Mouse (Mus musculus): ENCODE data around the gene Ugt1a7c.
"Not testable (repeated sequence)": the region's sequence is repeated elsewhere in the genome, so short reads cannot be mapped to it uniquely, and the experiment has no call there.

Ugt1a7c gene

DNA sequence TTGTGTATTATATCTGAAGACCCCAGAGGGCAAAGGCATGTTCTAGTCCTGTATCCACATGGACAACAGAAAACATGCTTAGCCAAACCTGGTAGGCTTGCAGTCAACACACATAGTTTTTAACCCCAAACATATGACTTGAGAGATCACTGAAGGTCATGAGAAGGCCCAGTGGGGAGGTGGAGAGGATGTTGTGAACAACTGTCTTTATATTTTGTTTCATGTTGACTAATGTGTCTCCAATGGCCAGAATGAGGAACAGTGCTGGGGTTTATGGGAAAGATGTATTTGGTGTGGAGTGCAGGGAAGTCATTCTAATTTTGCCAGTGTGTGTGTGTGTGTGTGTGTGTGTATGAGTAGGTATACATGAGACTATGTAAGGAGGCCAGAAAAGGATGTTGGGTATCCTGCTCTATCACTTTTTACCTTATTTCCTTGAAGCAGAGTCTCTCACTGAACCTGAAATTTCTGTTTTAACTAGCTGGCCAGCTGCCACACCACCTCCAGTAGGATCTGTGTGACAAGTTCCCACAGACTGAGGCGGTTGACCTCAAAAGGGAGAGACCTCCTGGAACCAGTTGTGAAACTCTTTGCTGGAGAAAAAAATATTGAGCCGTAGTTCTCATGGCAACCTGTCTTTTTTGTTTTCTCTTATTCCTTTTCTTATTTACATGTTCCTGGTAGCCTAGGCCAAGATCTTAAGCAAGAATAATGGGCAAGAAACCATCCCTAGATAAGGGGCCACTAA, 129.3 kb downstream of the Ugt1a7c start:
- CTCF ChIA-PET, result no interaction called here

- CTCF ChIA-PET, result not testable (repeated sequence)
Measured at GRCm38 (mm10) chr1:88225301-88225700, 130.4 kb downstream of the Ugt1a7c start.

DNA sequence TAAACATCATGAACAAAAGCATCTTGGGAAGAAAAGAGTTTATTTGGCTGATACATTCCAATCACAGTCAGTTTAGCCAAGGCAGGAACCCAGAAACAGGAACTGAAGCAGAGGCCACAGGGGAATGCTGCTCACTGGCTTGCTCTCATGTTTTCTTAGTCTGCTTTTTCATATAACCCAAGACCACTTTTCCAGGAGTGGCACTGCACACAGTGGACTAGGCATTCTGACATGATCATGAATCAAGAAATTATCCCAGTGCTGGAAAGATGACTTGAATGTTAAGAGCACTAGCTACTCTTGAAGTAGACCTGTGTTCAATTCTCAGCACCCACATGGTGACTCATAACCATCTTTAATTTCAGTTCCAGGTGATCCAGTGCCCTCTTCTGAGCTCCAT, 130.9 kb downstream of the Ugt1a7c start:
- CTCF ChIA-PET, result no interaction called here

DNA sequence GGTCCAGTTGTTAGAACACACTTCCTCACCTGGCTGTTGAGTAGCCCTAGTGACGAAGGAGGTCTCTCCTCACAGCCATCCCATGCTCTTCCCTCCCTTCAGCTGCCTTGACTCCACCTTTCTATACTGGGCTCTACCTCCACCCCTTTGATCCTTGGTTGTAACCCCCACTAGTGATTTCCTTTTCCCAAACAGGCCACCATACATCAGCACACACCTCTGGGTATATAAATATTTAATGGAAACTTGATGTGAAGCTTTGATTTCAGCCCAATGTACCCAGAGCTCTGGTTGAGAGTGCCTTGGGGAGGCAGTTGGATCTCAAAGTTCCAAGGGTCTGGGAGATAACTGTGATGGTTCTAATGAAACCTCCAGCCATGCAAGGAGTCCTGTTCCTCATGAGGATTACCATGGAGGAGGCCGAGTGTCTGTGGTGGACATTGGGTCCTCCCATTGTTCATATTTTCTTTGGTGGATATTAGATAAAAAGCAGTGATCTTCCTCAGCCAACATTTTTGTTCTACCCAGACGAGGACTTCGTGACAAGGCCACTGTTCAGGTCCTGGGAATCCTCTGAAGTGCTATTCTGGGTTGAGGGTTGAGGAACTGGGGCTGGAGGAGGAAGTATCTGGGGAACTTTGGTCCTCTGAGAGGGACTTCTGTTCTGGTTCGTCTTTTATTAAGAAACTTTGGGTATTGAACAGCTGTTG, 132.0 kb downstream of the Ugt1a7c start, which contains the start of gene Mroh2a:
Mroh2a (plus strand) TSS at position 317 of the 710 bp plus-strand sequence.
- CTCF ChIA-PET, result no interaction called here

GRCm38 (mm10) chr1:88227482-88227881, 132.6 kb downstream of the Ugt1a7c start:
- CTCF ChIA-PET, result no interaction called here

GRCm38 (mm10) chr1:88228121-88228520, 133.3 kb downstream of the Ugt1a7c start:
- CTCF ChIA-PET, result no interaction called here

- CTCF ChIA-PET, result no interaction called here
Measured at GRCm38 (mm10) chr1:88229566-88229965, 134.7 kb downstream of the Ugt1a7c start.

- CTCF ChIA-PET, result no interaction called here
Measured at GRCm38 (mm10) chr1:88229986-88230385, 135.1 kb downstream of the Ugt1a7c start.

DNA sequence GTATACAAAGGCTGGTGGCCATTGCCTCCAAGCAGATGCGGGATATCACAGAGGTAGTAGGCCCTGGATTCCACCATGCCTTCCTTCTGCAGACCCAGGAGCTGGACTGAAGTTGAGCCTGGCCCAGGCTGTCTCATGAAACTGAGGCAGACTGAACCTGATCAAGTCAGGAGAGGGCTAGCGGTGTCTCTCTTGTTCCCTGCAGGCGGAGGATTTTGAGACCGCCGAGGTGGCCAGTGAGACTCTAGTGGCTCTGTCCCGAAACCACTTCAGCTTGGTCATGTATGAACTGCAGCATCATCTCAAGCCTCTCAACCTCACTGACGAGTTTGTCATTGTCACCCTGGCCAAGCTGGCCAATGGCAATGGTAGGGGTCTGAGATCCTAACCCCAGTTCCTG, 135.6 kb downstream of the Ugt1a7c start:
- CTCF ChIA-PET, result no interaction called here

DNA sequence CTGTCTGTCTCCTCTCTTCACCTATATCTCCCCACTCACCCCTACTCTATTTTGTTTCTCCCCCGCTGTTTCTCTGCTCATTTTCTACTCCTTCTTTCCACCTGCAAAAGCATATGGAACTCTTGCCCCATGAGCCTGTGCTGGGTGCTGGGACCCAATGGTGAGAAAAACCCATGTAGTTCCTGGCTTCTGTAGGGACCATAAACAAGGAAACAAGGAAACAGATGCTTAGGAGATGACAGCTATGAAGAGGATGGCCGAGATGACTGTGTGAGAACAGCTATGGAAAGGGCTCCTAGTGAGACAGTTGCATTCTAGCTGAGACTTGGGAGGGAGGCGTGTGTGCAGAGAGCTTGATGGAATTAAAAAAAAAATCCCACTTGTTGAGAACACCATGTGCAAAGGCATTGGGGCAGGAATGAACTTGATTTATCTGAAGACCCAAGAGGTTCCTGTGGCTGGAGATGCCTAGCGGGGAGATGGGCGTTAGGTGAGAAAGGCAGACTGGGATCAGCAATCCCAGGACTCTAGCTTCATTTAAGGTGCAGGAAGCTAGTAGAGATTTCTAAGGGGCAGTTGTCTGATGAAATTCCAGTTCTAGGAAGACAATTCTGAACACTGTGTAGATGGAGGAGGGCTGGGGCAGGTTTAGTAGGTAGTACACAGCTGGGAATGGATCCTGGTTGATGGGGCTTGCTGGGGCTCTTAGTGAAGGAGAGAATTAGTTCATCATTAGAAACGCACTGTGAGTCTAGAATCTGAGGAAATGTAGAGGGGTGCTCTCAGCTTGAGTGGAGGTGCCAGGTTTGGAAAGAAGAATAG, 136.3 kb downstream of the Ugt1a7c start:
- CTCF ChIA-PET, result interaction anchor here (0.7 kb wide), 1 partner anchor 17 kb away, joined by 3 read pairs; no protein-coding TSS in a partner anchor

DNA sequence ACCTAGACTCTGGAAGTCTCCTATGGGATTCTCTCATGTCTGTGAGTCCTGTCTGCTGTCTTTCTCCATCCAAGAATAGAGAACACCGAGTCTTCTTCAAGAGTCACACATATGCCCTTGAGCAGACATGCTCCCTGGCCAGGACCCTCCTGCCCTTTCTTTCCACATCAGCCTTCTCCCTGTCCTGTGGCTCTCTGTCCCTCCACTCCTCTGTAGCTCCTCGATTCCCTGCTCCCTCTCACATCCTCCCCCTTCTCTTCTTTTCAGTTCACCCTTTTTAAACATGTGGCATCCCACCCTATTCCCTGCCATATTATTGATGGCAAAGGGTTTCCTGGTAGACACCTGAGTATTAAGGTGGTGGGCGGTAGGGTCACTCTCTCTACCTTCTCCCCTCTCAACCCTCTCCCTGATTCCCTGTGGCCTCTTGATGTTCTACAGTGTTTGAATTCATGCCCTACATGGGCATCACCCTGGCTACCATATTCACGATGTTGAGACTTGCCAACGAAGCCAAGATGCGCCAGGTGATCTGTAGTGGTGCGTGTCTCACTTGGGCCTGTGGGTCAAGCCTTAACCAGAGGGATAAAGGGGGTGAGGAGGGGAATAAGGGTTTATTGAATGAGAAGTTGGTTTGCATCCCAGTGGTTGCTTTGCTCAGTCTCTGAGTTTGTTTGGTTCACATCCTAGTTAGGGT, 137.1 kb downstream of the Ugt1a7c start:
- CTCF ChIA-PET, result interaction anchor here (0.7 kb wide), 1 partner anchor 16 kb away, joined by 3 read pairs; no protein-coding TSS in a partner anchor

- CTCF ChIA-PET, result no interaction called here
Measured at GRCm38 (mm10) chr1:88232664-88233380, 138.0 kb downstream of the Ugt1a7c start.

DNA sequence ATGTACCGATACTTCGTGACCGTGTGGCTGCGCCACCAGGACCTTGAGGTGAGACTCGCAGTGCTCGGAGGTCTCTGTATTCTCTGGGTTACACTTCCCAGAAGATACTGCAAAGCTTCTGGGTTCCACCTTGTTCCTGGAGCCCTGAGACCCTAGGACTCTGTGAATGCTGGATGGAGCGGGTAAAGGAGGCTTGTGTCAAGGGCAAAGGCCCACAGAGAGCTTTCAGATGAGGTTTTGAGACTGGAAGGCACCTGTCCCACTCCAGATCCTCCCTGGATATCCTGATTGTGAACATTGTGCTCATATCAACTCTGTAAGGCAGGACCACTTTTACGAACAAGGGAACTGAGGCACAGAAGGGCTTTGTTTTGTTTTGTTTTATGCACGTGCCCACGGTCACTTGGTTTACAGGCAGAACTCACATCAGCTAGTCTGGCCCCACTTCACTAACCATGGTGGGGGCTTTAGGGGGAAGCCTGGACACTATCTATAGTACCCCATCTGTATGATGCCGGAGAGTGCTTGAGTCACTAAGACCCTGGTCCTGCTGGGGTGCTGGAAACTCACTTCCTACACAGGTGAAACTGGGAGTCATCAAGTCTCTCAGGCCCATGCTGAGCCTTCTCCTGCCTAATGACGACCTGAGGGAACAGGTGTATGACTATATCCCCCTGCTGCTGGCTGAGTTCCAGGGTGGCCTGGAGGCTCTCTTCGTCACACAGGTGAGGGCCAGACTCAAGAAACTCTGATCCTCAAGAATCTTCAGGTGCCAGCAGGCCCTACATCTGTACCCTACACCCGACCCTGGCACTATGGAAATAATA, 138.8 kb downstream of the Ugt1a7c start:
- CTCF ChIA-PET, result no interaction called here

DNA sequence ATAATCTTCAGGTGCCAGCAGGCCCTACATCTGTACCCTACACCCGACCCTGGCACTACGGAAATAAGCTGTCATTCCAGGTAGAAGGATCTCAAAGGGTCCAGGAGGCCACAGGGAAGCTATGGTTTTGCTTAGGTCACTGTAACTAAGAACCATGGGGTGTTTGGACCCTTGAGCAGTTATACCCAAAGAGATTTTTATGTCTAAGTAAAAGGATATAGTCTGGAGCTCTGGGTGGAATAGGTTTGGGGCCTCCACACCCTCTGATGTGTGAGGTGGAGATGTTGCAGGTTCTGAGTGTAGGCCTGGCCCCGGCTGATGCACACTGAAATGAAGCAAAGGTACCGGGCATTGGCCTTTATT, 139.4 kb downstream of the Ugt1a7c start:
- CTCF ChIA-PET, result no interaction called here

- CTCF ChIA-PET, result no interaction called here
Measured at GRCm38 (mm10) chr1:88234646-88235045, 139.8 kb downstream of the Ugt1a7c start.

DNA sequence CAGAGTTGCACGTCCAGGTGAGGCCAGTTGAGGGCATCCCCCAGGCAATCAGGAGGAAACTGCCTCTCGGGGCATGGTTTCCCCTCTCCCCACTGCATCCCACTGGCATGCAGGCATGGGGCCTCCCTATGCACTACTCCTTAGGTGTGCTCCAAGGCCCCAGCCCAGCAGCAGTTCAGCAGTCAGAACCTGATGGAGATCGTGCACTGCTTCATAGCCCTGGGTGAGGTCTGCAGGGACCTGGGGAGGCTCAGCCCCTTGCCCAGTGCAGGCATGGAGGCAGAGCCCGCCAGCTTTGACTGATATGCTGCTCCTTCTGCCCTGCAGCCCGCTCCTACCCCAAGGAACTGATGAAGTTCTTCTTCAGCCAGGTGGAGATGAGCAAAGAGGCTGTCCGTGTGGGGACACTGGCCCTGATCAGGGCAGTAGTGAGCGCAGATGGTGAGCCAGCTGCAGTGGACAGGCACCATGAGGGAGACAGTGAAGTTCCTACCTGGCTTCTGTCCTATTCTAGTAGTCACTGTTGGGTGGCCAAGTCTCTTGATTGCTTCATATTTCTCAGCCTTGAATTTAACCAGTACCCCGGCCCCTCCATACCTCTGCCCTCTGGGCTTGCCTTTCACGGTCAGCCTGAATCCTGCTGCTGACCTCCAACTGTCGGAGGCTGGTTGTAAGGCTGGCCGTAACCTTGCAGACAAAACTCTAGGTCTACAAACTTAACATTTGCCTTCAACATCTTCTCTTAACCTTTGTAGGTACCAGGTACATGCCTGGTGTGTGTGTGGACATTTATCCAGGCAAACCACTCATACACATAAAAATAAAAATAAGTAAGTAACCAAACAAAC, 140.4 kb downstream of the Ugt1a7c start:
- CTCF ChIA-PET, result interaction anchor here (0.6 kb wide), 1 partner anchor 49 kb away, joined by 5 read pairs; no protein-coding TSS in a partner anchor

DNA sequence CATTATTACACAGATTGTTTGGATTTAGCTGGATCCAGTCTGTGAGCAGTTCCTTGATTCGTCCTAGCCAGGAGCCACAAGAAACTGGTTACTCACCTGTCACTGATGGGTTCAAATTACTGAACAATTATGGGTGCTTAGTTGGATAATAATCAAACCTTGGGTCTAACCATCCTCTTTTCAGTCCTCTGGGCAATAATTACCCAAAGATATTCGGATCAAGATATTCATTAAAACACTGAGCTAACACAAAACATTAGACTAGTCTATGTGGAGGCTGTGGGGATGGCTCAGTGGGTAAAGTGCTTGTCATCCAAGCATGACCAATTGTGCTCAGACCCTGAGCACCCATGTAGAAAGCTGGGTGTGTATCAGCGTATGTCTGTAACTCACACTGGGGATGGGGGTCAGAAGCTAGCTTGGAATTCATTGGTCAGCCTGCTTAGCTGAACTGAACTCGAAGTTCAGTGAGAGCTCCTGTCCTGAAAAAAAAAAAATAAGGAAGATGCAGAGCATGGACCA, 141.1 kb downstream of the Ugt1a7c start:
- CTCF ChIA-PET, result interaction anchor here (0.6 kb wide), 1 partner anchor 50 kb away, joined by 5 read pairs; no protein-coding TSS in a partner anchor

DNA sequence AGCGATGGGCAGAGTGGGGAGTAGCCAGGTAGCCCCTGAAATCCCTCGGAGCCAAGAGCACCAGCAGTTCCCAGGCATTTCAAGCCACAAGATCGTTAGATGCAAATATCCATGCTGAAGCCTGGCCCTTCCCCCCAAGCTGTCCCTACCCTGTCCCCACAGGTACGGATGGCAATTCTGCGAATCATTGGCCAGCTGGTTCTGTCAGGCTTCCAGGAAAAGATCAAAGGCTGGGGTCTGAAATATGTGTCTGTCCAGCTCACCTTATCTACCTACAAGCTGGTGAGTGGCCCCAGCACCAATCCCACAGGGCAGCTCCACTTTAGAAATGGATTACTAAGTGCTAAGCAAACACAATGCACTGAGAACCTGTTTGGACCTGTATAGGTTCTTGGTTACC, 142.4 kb downstream of the Ugt1a7c start:
- CTCF ChIA-PET, result no interaction called here

DNA sequence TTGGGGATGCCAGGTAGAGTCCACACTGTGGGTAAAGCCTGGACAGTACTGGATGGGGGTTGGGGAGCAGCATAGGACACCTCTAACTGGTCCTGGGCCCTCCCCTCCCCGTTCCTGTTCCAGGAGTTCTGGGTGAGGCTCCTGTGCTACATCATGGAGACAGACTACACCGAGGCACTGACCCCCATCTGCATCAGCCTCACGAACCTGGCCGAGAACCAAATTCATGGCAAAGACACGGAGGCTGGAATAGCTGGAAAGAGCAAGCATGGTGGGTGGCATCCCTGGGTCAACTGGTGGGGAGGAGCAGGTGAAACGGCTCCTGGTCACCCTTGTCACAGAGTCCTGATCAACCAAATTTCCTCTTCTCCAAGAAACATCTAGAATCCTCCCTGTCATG, 143.9 kb downstream of the Ugt1a7c start:
- CTCF ChIA-PET, result no interaction called here

Measured in spleen, embryonic (tissue).